Mouse (Mus musculus) gastrocnemius, postnatal 25 days (tissue): ENCODE measurements around the gene Gm3095. TPM values are rescaled to one million over a fixed set of nuclear protein-coding genes. Genes with fewer than 3 reads are reported as not detected.
"Not testable (repeated sequence)": the region's sequence is repeated elsewhere in the genome, so short reads cannot be mapped to it uniquely, and the experiment has no call there.

Experiments
- DNase-seq: peaks from one replicate; pipeline ENCODE4 v3.0.0; 2022
- long read RNA-seq, 2 experiments: library from polyadenylated mRNA; stranded (forward); transcript quantifications; one replicate each; pipeline ENCODE4 v2.0.0; 2021
- total RNA-seq, 2 experiments: library from RNA; stranded (reverse); gene quantifications; 1 replicate in 1 of 2; 2 replicates in 1 of 2; pipeline ENCODE4 v1.2.3; 2021

The Gm3095 gene
- total RNA-seq: not detected
- long read RNA-seq, experiment 1: 0 reads
- long read RNA-seq, experiment 2: 0 reads

GRCm38 (mm10) chr14:3963247-3963646, at the start of gene Gm3095:
TSS of gene Gm3095 (plus strand) at chr14:3963547.
- DNase-seq: not testable (repeated sequence)

DNA sequence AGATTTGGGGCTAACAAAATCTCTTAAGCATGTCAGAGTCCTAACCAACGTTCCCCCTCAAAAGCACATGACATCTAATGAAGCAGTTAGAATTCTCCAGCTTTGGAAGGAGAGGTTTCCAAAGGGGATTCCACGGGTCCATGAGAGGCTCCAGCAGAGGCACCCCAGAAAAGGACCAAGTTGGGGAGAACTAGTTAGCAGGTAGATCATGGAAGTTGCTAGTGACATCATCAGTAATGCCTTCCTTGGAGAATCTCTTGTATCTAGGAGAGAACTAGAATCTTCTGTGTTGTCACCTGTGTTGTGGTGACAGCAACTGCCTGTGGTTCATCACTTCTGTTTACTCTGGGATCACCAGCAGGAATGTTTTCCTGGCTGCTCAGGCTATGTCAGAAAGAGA, 31.9 kb upstream of the Gm3095 start, which contains the start of gene Gm3029:
Gm3029 (plus strand) TSS at position 301 of the 400 bp plus-strand sequence.
- not testable (repeated sequence) for DNase-seq

DNA sequence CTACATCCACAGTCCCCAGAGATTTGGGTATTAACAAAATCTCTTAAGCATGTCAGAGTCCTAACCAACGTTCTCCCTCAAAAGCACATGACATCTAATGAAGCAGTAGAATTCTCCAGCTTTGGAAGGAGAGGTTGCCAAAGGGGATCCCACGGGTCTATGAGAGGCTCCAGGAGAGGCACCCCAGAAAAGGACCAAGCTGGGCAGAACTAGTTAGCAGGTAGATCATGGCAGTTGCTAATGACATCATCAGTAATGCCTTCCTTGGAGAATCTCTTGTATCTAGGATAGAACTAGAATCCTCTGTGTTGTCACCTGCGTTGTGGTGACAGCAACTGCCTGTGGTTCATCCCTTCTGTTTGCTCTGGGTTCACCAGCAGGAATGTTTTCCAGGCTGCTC, 34.7 kb downstream of the Gm3095 start, which contains the start of gene Gm3099:
Gm3099 (plus strand) TSS at position 301 of the 400 bp plus-strand sequence.
- not testable (repeated sequence) for DNase-seq

Other genes starting within 250 kb of the Gm3095 start
- not detected for gene Gm3002, start 153.5 kb upstream of the Gm3095 start, total RNA-seq
- gene Gm3033, start 117.3 kb upstream of the Gm3095 start, total RNA-seq: not detected
- not detected for gene Gm2916, start 79.4 kb upstream of the Gm3095 start, total RNA-seq
- gene Gm3029, start 31.8 kb upstream of the Gm3095 start, total RNA-seq: not detected
- gene Gm3099, start 34.8 kb downstream of the Gm3095 start, total RNA-seq: not detected
- gene Gm5796, start 60.4 kb downstream of the Gm3095 start, total RNA-seq: under 1 TPM in 1 of 2 experiments, not detected in 1; 0.54 TPM
- gene Gm3115, start 120.6 kb downstream of the Gm3095 start, total RNA-seq: under 1 TPM in 1 of 2 experiments, not detected in 1; 0.16 TPM
- gene Gm8108, start 147.0 kb downstream of the Gm3095 start, total RNA-seq: under 1 TPM in 1 of 2 experiments, not detected in 1; 0.40 TPM
- not detected for gene Gm3127, start 201.5 kb downstream of the Gm3095 start, total RNA-seq
- gene Gm2974, start 219.0 kb downstream of the Gm3095 start, total RNA-seq: not detected